Mouse (Mus musculus) thymus, adult 2 months (tissue): ENCODE data around the gene Vmn1r220. TPM values are rescaled to one million over a fixed set of nuclear protein-coding genes. Genes with fewer than 3 reads are reported as not detected.
"Not testable (repeated sequence)": the region's sequence is repeated elsewhere in the genome, so short reads cannot be mapped to it uniquely, and the experiment has no call there.

ENCODE experiments used
- DNase-seq: peaks from one replicate; pipeline ENCODE4 v3.0.0; 2021
- H3K27ac ChIP-seq: fragments of 200-500 bp; 2 replicates; pipeline ENCODE4 v1.5.1; 2012; ENCODE audit warnings: low read length, control low read depth; ENCODE audit not compliant: control insufficient read depth, insufficient read depth
- H3K27me3 ChIP-seq: fragments of 200-500 bp; 2 replicates; pipeline ENCODE4 v1.6.1; 2012; ENCODE audit warnings: mild to moderate bottlenecking, low read length, moderate library complexity, mixed read lengths; ENCODE audit not compliant: control insufficient read depth, insufficient read depth
- H3K36me3 ChIP-seq: fragments of 200-500 bp; 2 replicates; pipeline ENCODE4 v1.6.1; 2012; ENCODE audit warnings: mild to moderate bottlenecking, low read length, moderate library complexity; ENCODE audit not compliant: control insufficient read depth, insufficient read depth
- H3K4me1 ChIP-seq: fragments of 200-500 bp; replicated peaks from 2 replicates; pipeline ENCODE4 v1.6.1; 2012; ENCODE audit warnings: low read length; ENCODE audit not compliant: control insufficient read depth, insufficient read depth
- H3K4me3 ChIP-seq: fragments of 200-500 bp; 2 replicates; pipeline ENCODE4 v1.5.1; 2012; ENCODE audit warnings: mild to moderate bottlenecking, low read length, control low read depth, moderate library complexity; ENCODE audit not compliant: control insufficient read depth, insufficient read depth
- CTCF ChIP-seq: fragments of 200-500 bp; IDR thresholded peaks from 2 replicates; pipeline ENCODE4 v1.5.1; 2012; ENCODE audit warnings: mild to moderate bottlenecking, control low read depth, low read length, moderate library complexity, borderline replicate concordance; ENCODE audit not compliant: control insufficient read depth, poor library complexity, insufficient read depth; ENCODE audit errors: extremely low read depth
- POLR2A ChIP-seq: fragments of 200-500 bp; IDR thresholded peaks from 2 replicates; pipeline ENCODE4 v1.6.1; 2012; ENCODE audit warnings: mild to moderate bottlenecking, low read length, control low read depth, moderate library complexity; ENCODE audit not compliant: control insufficient read depth, poor library complexity, insufficient read depth; ENCODE audit errors: extremely low read depth
- WGBS: fragments of 180-500 bp; shearing (Covaris S2); methylation state at CpG from one replicate; pipeline ENCODE4 v1.1.7; 2018; 5-methylcytosine and 5-hydroxymethylcytosine counted together
- polyA plus RNA-seq: library from polyadenylated mRNA; depleted of rRNA; stranded (reverse); fragments of >200 nt; gene quantifications from 2 replicates; pipeline ENCODE4 v1.2.3, GENCODE M21; 2012; rRNA removed

The Vmn1r220 gene
- 0.12 TPM in 1 of 2 replicates, not detected in the other for polyA plus RNA-seq

DNA sequence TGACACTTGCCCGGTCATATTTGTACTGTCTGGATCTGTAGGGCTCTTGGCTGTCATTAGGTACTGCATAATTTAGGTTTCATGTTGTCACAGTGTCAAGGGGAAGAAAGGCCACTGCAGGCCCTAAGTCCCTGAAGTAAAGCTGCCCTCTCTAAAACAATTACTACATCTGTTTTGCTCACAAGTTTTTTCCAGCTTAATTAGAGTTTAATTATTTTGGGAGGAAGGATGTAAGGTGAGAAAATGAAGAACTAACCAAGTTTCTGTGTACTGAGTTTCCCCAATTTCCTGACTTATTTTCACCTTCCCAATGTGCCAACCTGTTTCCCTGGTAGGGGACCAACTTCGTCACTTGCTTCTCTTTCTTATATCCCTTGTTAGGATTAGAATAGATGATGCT is at the start of gene Vmn1r220:
Gene Vmn1r220 (minus strand): TSS at position 101 of the 400 bp plus-strand sequence.
- Histone ChIP-seq H3K27me3 (no peaks in the 10 kb centered on the region), H3K36me3 (no peaks in the 10 kb centered on the region), H3K4me1 (no peaks in the 10 kb centered on the region), H3K27ac (no peak within 1 kb of the TSS), H3K4me3 (no peak within 1 kb of the TSS)
- no peak for DNase-seq
- 93% methylated on average over 2 of the region's 2 CpGs for WGBS
- TF ChIP-seq CTCF (no peak), POLR2A (no peak)

DNA sequence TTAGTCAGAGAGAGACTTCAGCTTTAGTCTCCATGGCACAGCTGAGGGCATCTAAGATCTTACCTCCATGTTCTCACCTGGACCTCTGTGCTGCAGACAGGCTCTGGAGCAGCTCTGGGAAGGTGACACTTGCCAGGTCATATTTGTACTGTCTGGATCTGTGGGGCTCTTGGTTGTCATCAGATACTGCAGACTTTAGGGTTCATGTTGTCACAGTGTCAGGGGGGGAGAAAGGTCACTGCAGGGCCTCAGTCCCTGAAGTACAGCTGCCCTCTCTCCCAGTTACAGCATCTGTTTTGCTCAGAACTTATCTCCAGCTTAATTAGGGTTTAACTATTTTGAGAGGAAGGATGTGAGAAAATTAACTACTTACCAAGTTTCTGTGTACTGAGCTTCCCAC is 48.1 kb upstream of the Vmn1r220 start, which contains the start of gene Vmn1r222:
Gene Vmn1r222 (minus strand): TSS at position 101 of the 400 bp plus-strand sequence.
- H3K4me3 ChIP-seq, DNase-seq, H3K27me3 ChIP-seq, H3K4me1 ChIP-seq, H3K27ac ChIP-seq, H3K36me3 ChIP-seq: not testable (repeated sequence)

DNA sequence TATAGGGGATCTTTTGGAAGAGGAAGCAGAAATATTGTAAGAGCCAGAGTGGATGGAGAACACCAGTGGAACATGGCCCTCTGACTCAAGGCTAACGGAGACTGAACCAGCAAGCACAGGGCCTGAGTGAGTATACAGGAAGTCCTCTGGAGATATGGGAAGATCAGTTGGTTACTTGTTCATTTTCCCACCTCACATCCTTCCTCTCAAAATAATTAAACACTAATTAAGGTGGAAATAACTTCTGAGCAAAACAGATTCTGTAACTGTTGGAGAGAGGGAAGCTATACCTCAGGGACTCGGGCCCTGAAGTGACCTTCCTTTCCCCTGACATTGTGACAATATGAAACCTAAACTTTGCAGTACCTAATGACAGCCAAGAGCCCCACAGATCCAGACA is 26.1 kb upstream of the Vmn1r220 start, which contains the start of gene Vmn1r221:
Gene Vmn1r221 (plus strand): TSS at position 301 of the 400 bp plus-strand sequence.
- H3K4me1 ChIP-seq, H3K4me3 ChIP-seq, H3K27me3 ChIP-seq, H3K36me3 ChIP-seq, H3K27ac ChIP-seq, DNase-seq: not testable (repeated sequence)
- WGBS = 84% methylated on average over 2 of the region's 2 CpGs

DNA sequence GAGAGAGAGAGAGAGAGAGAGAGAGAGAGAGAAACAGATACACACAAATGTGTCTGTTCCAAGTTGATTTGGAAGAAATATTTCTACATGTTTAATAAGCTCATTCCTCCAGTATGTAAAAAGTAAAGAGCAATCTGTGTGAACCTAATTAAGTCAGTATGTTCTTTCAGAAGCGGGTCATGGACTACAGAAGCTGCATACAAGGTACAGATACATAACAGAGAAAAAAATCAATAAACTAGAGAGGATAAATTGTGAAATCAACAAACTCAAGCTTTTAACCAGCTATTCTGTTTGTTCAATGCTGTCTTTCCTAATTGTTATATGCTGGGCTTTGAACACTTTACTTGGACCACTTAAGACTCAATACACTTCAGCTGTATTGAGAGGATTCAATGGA is 16.1 kb upstream of the Vmn1r220 start:
- not testable (repeated sequence) for H3K27me3 ChIP-seq, H3K4me3 ChIP-seq, H3K27ac ChIP-seq, H3K36me3 ChIP-seq, H3K4me1 ChIP-seq, DNase-seq
- WGBS = 63% methylated on average over 1 of the region's 1 CpGs

DNA sequence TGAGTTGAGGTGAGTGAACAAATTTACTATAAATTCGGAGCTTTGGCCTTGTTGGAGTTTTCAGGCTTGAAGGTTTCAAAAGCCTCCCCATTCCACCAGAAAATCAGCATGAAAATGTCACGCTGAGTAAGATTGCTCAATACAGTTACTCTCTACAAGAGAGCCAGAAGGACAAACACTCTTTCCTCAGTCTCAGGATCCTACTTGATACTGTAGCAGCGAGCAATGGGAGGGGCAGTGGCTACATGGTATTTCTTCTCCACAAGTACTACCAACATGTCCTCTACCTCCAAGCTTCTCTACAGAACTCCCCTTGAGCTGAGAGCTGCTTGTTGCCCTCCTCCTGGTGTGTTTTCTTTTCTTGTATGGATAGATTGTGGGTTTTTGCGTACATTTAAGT is 21.3 kb downstream of the Vmn1r220 start:
- 88% methylated on average over 4 of the region's 4 CpGs for WGBS
- not testable (repeated sequence) for DNase-seq

DNA sequence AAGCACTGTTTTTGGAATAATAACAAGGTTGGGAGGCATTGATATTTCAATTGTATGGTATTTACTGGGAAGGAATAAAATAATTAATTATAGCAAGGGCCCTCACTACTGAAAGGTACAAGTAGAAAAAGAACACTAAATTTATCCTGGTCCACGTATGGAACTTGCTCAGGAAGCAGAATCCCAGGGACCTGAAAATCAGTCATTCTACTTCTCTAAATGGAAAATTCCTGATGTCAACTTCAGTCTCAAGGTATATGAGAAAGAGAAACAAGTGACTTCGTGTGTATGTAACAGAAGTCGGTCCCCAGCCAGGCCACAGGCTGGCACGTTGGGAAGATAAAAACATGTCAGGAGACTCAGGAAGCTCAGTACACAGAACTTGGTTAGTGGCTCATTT is 28.8 kb downstream of the Vmn1r220 start, which contains the start of gene Vmn1r219:
Gene Vmn1r219 (plus strand): TSS at position 301 of the 400 bp plus-strand sequence.
- Histone ChIP-seq H3K4me1 (no peaks in the 10 kb centered on the region), H3K4me3 (no peak within 1 kb of the TSS), H3K27ac (no peak within 1 kb of the TSS), H3K27me3 (no peaks in the 10 kb centered on the region), H3K36me3 (no peaks in the 10 kb centered on the region)
- WGBS = 79% methylated on average over 4 of the region's 4 CpGs
- TF ChIP-seq CTCF (no peak), POLR2A (no peak)
- DNase-seq = no peak

More for the DNA sequence above, 21.3 kb downstream of the Vmn1r220 start:
- H3K27me3 ChIP-seq, H3K36me3 ChIP-seq, H3K27ac ChIP-seq, H3K4me3 ChIP-seq, H3K4me1 ChIP-seq: not testable (repeated sequence)

DNA sequence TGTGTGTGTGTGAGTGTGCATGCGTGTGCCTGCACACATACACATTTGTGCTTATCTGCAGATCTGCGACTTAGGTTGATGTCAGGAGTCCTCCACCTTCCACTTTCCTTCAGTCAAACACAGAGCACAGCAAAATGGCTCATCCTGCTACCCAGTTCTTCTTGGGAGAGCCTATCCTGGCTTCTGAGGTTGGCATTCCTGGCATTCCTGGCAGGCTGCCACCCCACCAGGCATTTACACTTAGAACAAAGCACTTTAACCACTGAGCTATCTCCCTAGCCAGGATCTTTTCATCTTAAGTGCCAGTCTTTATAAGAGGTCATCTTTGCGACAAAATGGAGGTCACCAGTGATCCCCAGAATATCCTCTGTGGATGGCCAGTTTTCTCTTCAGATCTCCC is 29.9 kb downstream of the Vmn1r220 start:
- H3K27me3 ChIP-seq = no peaks in the 10 kb centered on the region
- no peak for DNase-seq

More for the DNA sequence above, 29.9 kb downstream of the Vmn1r220 start:
- 78% methylated on average over 3 of the region's 3 CpGs for WGBS
- H3K4me1 ChIP-seq = no peaks in the 10 kb centered on the region
- no peak for TF ChIP-seq CTCF
- no peak for TF ChIP-seq POLR2A
- no peak overlapping the region for H3K27ac ChIP-seq
- H3K36me3 ChIP-seq = no peaks in the 10 kb centered on the region
- no peak overlapping the region for H3K4me3 ChIP-seq
